ENCODE assay signal across 9 mouse cellular contexts in the genomic region with DNA sequence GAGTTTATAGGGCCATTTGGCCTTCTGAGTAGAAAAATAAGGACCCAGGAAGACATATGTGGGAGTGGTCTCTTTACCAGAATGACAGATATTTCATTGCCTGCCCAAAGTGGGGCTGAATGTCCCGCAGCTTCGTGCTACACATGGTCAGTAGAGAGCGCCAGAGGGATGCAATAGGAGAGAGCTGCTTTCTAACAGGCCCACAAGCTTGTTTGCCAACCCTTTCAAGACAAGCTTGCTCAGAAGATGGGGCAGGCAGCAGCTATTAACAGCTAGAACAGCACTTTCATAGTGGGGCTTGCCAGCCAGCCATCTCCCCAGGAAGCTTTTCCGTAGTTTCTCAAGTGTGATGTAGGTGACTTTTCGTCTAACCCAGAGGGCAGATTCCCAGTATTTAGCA. TPM values are rescaled to one million over a fixed set of nuclear protein-coding genes. Genes with fewer than 3 reads are reported as not detected.
DNase-seq lines count a peak whose midpoint lies in the region; ATAC-seq and TF ChIP-seq lines count a peak whose summit lies in the region.
"Had no signal": no experiment of that assay in that cellular context is flagged by ENCODE, and none has a peak within 500 bp of the region (broad histone marks: within the 10 kb centered on the region; RNA-seq: fewer than 3 reads in every experiment).

No protein-coding gene starts in this region.

- H3K27me3 ChIP-seq in forebrain, embryonic 12.5 days, result no peaks in the 10 kb centered on the region
- H3K27me3 ChIP-seq in forebrain, embryonic 15.5 days, result no peaks in the 10 kb centered on the region
- no peaks in the 10 kb centered on the region for H3K27me3 ChIP-seq in midbrain, embryonic 14.5 days (ENCODE audit: control insufficient read depth, insufficient read depth, low read length)
- H3K27me3 ChIP-seq in midbrain, embryonic 15.5 days (replicated peaks), result no peaks in the 10 kb centered on the region
- no peaks in the 10 kb centered on the region for H3K27me3 ChIP-seq in liver, embryonic 14.5 days (ENCODE audit: control insufficient read depth, insufficient read depth, low read length)

- no peaks in the 10 kb centered on the region for H3K36me3 ChIP-seq in forebrain, embryonic 12.5 days (replicated peaks)
- no peaks in the 10 kb centered on the region for H3K36me3 ChIP-seq in forebrain, embryonic 15.5 days
- H3K36me3 ChIP-seq in midbrain, embryonic 14.5 days (ENCODE audit: control insufficient read depth, insufficient read depth, low read length), result no peaks in the 10 kb centered on the region
- H3K36me3 ChIP-seq in midbrain, embryonic 15.5 days (replicated peaks), result no peaks in the 10 kb centered on the region
- no peaks in the 10 kb centered on the region for H3K36me3 ChIP-seq in liver, embryonic 14.5 days (replicated peaks; ENCODE audit: control insufficient read depth, insufficient read depth, low read depth)

- WGBS in forebrain, embryonic 12.5 days, result 20% methylated on average over 5 of the region's 5 CpGs
- WGBS in forebrain, embryonic 15.5 days, result 23% methylated on average over 5 of the region's 5 CpGs
- 20% methylated on average over 5 of the region's 5 CpGs for WGBS in midbrain, embryonic 14.5 days
- WGBS in midbrain, embryonic 15.5 days, result 23% methylated on average over 5 of the region's 5 CpGs
- 13% methylated on average over 5 of the region's 5 CpGs for WGBS in liver, embryonic 14.5 days (ENCODE audit: insufficient replicate concordance)

- H3K9me3 ChIP-seq in forebrain, embryonic 12.5 days, result no peaks in the 10 kb centered on the region
- no peaks in the 10 kb centered on the region for H3K9me3 ChIP-seq in forebrain, embryonic 15.5 days
- no peaks in the 10 kb centered on the region for H3K9me3 ChIP-seq in midbrain, embryonic 14.5 days (ENCODE audit: control insufficient read depth, low read length)
- H3K9me3 ChIP-seq in midbrain, embryonic 15.5 days, result no peaks in the 10 kb centered on the region
- no peaks in the 10 kb centered on the region for H3K9me3 ChIP-seq in liver, embryonic 14.5 days (ENCODE audit: control insufficient read depth, low read length)

- H3K4me2 ChIP-seq in forebrain, embryonic 12.5 days, result no peak overlapping the region
- no peak overlapping the region for H3K4me2 ChIP-seq in forebrain, embryonic 15.5 days (replicated peaks)
- H3K4me2 ChIP-seq in midbrain, embryonic 14.5 days (ENCODE audit: low read length), result no peak overlapping the region
- H3K4me2 ChIP-seq in midbrain, embryonic 15.5 days, result no peak overlapping the region
- H3K4me2 ChIP-seq in liver, embryonic 14.5 days (ENCODE audit: low read depth), result no peak overlapping the region

- no peak overlapping the region for H3K9ac ChIP-seq in forebrain, embryonic 12.5 days
- H3K9ac ChIP-seq in forebrain, embryonic 15.5 days (replicated peaks), result no peak overlapping the region
- no peak overlapping the region for H3K9ac ChIP-seq in midbrain, embryonic 14.5 days (replicated peaks; ENCODE audit: low read length)
- H3K9ac ChIP-seq in midbrain, embryonic 15.5 days, result no peak overlapping the region
- H3K9ac ChIP-seq in liver, embryonic 14.5 days (replicated peaks), result no peak overlapping the region

- H3K27ac ChIP-seq in forebrain, embryonic 12.5 days, result no peak overlapping the region
- no peak overlapping the region for H3K27ac ChIP-seq in forebrain, embryonic 15.5 days (replicated peaks)
- H3K27ac ChIP-seq in midbrain, embryonic 14.5 days (replicated peaks; ENCODE audit: low read depth, low read length), result no peak overlapping the region
- H3K27ac ChIP-seq in midbrain, embryonic 15.5 days, result no peak overlapping the region
- no peak overlapping the region for H3K27ac ChIP-seq in embryonic fibroblast, embryonic 13.5 days (ENCODE audit: insufficient read depth, low read length)
- H3K27ac ChIP-seq in liver, embryonic 14.5 days, result no peak overlapping the region
- H3K27ac ChIP-seq: macrophage had no signal

- H3K4me1 ChIP-seq in forebrain, embryonic 12.5 days, result 0 out of 2 replicates have a peak, but pooled peaks cover 2% of the 10 kb centered on the region
- H3K4me1 ChIP-seq in forebrain, embryonic 15.5 days, result 0 out of 2 replicates have a peak, but pooled peaks cover 2% of the 10 kb centered on the region
- no peaks in the 10 kb centered on the region for H3K4me1 ChIP-seq in midbrain, embryonic 14.5 days (ENCODE audit: control insufficient read depth, insufficient read depth, low read length)
- no peaks in the 10 kb centered on the region for H3K4me1 ChIP-seq in midbrain, embryonic 15.5 days
- H3K4me1 ChIP-seq in embryonic fibroblast, embryonic 13.5 days (ENCODE audit: control insufficient read depth, insufficient read depth, low read length), result no peaks in the 10 kb centered on the region
- H3K4me1 ChIP-seq in liver, embryonic 14.5 days (replicated peaks; ENCODE audit: control insufficient read depth in 2 of 2, insufficient read depth in 2 of 2, low read length in 1 of 2), result no peaks in the 10 kb centered on the region

- no peak overlapping the region for H3K4me3 ChIP-seq in forebrain, embryonic 12.5 days (replicated peaks)
- H3K4me3 ChIP-seq in forebrain, embryonic 15.5 days, result no peak overlapping the region
- H3K4me3 ChIP-seq in midbrain, embryonic 14.5 days (replicated peaks; ENCODE audit: low read depth, low read length), result no peak overlapping the region
- H3K4me3 ChIP-seq in midbrain, embryonic 15.5 days, result no peak overlapping the region
- no peak overlapping the region for H3K4me3 ChIP-seq in embryonic fibroblast, embryonic 13.5 days (ENCODE audit: insufficient read depth, low read length)
- H3K4me3 ChIP-seq in liver, embryonic 14.5 days (ENCODE audit: insufficient read depth in 1 of 2, low read depth in 2 of 2, low read length in 2 of 2), result no peak overlapping the region

- peak; percentile 67; the same call in 1 of the 2 replicates for TF ChIP-seq CTCF in embryonic fibroblast, embryonic 13.5 days (IDR thresholded peaks at IDR 0.05; ENCODE audit: borderline replicate concordance, insufficient read depth, low read length)
- peak; percentile 35; the same call in 1 of the 2 replicates for TF ChIP-seq CTCF in liver, embryonic 14.5 days (IDR thresholded peaks at IDR 0.05; ENCODE audit: low read depth)

- ATAC-seq in forebrain, embryonic 12.5 days (ENCODE audit: low FRiP score), result 0 out of 2 replicates have a peak, but pooled peaks have one; percentile 14
- ATAC-seq in forebrain, embryonic 15.5 days (replicated peaks), result no peak; the same call in 1 of the 2 replicates
- ATAC-seq in midbrain, embryonic 14.5 days (ENCODE audit: low FRiP score, low TSS enrichment), result no peak
- ATAC-seq in midbrain, embryonic 15.5 days (replicated peaks), result no peak
- no peak for ATAC-seq in liver, embryonic 14.5 days (ENCODE audit: insufficient read depth)

- TF ChIP-seq EP300 in liver, embryonic 14.5 days (IDR thresholded peaks at IDR 0.05; ENCODE audit: low read depth), result no peak

- no peak for TF ChIP-seq POLR2A in embryonic fibroblast, embryonic 13.5 days (IDR thresholded peaks at IDR 0.05; ENCODE audit: low read depth, low read length)

- peak; percentile 75 for DNase-seq in midbrain, embryonic 14.5 days
- DNase-seq in liver, embryonic 14.5 days (ENCODE audit: low read depth in 3 of 3, low spot score in 3 of 3), result no peak
- peak; percentile 6 for DNase-seq in telencephalon, adult 2 months (ENCODE audit: low read depth, low spot score)
- DNase-seq in spleen, postnatal 10 days (ENCODE audit: low spot score in 2 of 2), result no peak

RNA-seq across cellular contexts. Expression of gene Tcf21, which starts 42.0 kb away (rescaled TPM):
- not detected in 2 replicates for polyA plus RNA-seq in forebrain, embryonic 12.5 days (2016; fragmentation: Nextera tagmentation; extraction: Ambion mirVana)
- polyA plus RNA-seq in forebrain, embryonic 15.5 days (2015; fragmentation: Nextera tagmentation; extraction: Ambion mirVana), result 0.29 and 0.45 TPM in 2 replicates
- not detected in 2 replicates for polyA plus RNA-seq in midbrain, embryonic 14.5 days (2014; fragmentation: Nextera tagmentation; extraction: Ambion mirVana)
- polyA plus RNA-seq in midbrain, embryonic 15.5 days (2015; fragmentation: Nextera tagmentation; extraction: Ambion mirVana), result 0.31 and 0.36 TPM in 2 replicates
- not detected in 2 replicates for polyA plus RNA-seq in embryonic fibroblast, embryonic 13.5 days (2011; ENCODE audit: insufficient read length, low read depth, missing spikeins)
- polyA plus RNA-seq in liver, embryonic 14.5 days (2012; rRNA removed), result 4.5 and 5.2 TPM in 2 replicates
- 4.2 TPM in 2 replicates for polyA plus RNA-seq in liver, embryonic 14.5 days (2014; fragmentation: Nextera tagmentation; extraction: Ambion mirVana)
- polyA plus RNA-seq: macrophage had no signal

RNA-seq across cellular contexts. Expression of gene Tbpl1, which starts 46.2 kb away (rescaled TPM):
- polyA plus RNA-seq in forebrain, embryonic 12.5 days (2016; fragmentation: Nextera tagmentation; extraction: Ambion mirVana), result 118 and 122 TPM in 2 replicates
- 107 and 115 TPM in 2 replicates for polyA plus RNA-seq in forebrain, embryonic 15.5 days (2015; fragmentation: Nextera tagmentation; extraction: Ambion mirVana)
- 97.8 and 115 TPM in 2 replicates for polyA plus RNA-seq in midbrain, embryonic 14.5 days (2014; fragmentation: Nextera tagmentation; extraction: Ambion mirVana)
- polyA plus RNA-seq in midbrain, embryonic 15.5 days (2015; fragmentation: Nextera tagmentation; extraction: Ambion mirVana), result 86.4 and 91.0 TPM in 2 replicates
- 53.2 and 54.7 TPM in 2 replicates for polyA plus RNA-seq in embryonic fibroblast, embryonic 13.5 days (2011; ENCODE audit: insufficient read length, low read depth, missing spikeins)
- polyA plus RNA-seq in liver, embryonic 14.5 days (2012; rRNA removed), result 3.9 and 6.5 TPM in 2 replicates
- polyA plus RNA-seq in liver, embryonic 14.5 days (2014; fragmentation: Nextera tagmentation; extraction: Ambion mirVana), result 16.3 and 17.6 TPM in 2 replicates

Comparison
In these comparisons a context has a peak if more than half of its experiments do, and no peak if none do; other contexts are left out.
1. DNase-seq: peak in midbrain, embryonic 14.5 days (single experiment) and telencephalon, adult 2 months (single experiment); none in liver, embryonic 14.5 days (0 of 3) and spleen, postnatal 10 days (0 of 2).